Mouse (Mus musculus) G1E (cell line): ENCODE measurements around the gene Cdcp2. TPM values are rescaled to one million over a fixed set of nuclear protein-coding genes. Genes with fewer than 3 reads are reported as not detected.
"Not testable (repeated sequence)": the region's sequence is repeated elsewhere in the genome, so short reads cannot be mapped to it uniquely, and the experiment has no call there.

ENCODE experiments used
- ATAC-seq: 2 replicates; pipeline ENCODE4 v1.8.0; 2016; ENCODE audit warnings: mild to moderate bottlenecking; ENCODE audit not compliant: insufficient number of reproducible peaks, poor library complexity, low FRiP score, severe bottlenecking; ENCODE audit errors: extremely low read depth
- DNase-seq: peaks from one replicate; pipeline ENCODE4 v3.0.0; 2012; ENCODE audit warnings: low spot score
- H3K27me3 ChIP-seq: 2 replicates; pipeline ENCODE4 v1.6.1; 2012; ENCODE audit warnings: mild to moderate bottlenecking, low read length, inconsistent platforms; ENCODE audit not compliant: insufficient read depth
- H3K36me3 ChIP-seq: replicated peaks from 2 replicates; pipeline ENCODE3; 2012; ENCODE audit warnings: mild to moderate bottlenecking, inconsistent platforms
- H3K4me1 ChIP-seq: 2 replicates; pipeline ENCODE4 v1.6.1; 2012; ENCODE audit warnings: low read depth, low read length, inconsistent platforms, mixed read lengths; ENCODE audit not compliant: insufficient read depth
- H3K4me3 ChIP-seq: 2 replicates; pipeline ENCODE4 v1.5.1; 2012; ENCODE audit warnings: low read depth, mild to moderate bottlenecking, inconsistent platforms, low read length, moderate library complexity, mixed read lengths
- H3K9me3 ChIP-seq: replicated peaks from 2 replicates; pipeline ENCODE4 v1.6.1; 2012; ENCODE audit warnings: inconsistent platforms
- CTCF ChIP-seq: IDR thresholded peaks from 2 replicates; pipeline ENCODE4 v1.5.1; 2012; ENCODE audit warnings: low read depth, low read length, inconsistent platforms, mixed read lengths
- GATA1 ChIP-seq: IDR thresholded peaks from 2 replicates; pipeline ENCODE4 v1.6.1; 2012; ENCODE audit warnings: borderline replicate concordance, low read length, inconsistent platforms, mixed read lengths
- GATA2 ChIP-seq: IDR thresholded peaks from 2 replicates; pipeline ENCODE4 v1.6.1; 2012; ENCODE audit warnings: low read depth, low read length, inconsistent platforms, borderline replicate concordance
- POLR2AphosphoS5 ChIP-seq: IDR thresholded peaks from 2 replicates; pipeline ENCODE4 v1.6.1; 2012; ENCODE audit warnings: low read depth, low read length, inconsistent platforms; ENCODE audit not compliant: insufficient replicate concordance
- TAL1 ChIP-seq: conservative IDR thresholded peaks from 2 replicates; pipeline ENCODE4 v1.6.1; 2012; ENCODE audit warnings: low read depth, low read length, inconsistent platforms, mixed read lengths
- polyA plus RNA-seq: library from polyadenylated mRNA; stranded (reverse); fragments of >175 nt; gene quantifications from 2 replicates; pipeline ENCODE4 v1.2.3, GENCODE M21; 2012
- total RNA-seq, 2 experiments: library from RNA; stranded (forward) in 1 of 2; stranded (reverse) in 1 of 2; fragments of 200-1000 nt in 1 of 2; fragments of >200 nt in 1 of 2; fragmentation: Nextera tagmentation in 1 of 2; gene quantifications; 2 replicates each; pipeline ENCODE4 v1.2.3; 2014 to 2017

The Cdcp2 gene
- total and polyA plus RNA-seq, 3 experiments, result 0.11 TPM; not detected in 2

DNA sequence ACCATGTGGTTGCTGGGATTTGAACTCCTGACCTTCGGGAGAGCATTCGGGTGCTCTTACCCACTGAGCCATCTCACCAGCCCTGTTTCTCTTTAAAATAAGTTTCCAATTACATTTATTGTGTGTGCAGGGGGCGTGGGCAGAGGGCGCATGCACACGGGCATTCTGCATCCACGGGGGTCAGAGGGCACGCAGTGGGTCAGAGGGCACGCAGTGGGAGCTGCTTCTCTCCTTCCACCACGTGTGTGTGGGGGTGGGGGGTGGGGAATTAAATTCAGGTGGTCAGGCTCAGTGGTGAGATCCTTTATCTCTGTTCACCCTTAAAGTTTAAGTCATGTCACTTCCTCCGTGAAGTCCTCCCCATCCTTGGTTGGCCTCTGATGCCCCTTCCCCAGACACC is 1.7 kb downstream of the Cdcp2 start:
- TF ChIP-seq TAL1 (no peak), GATA1 (no peak), POLR2AphosphoS5 (no peak), GATA2 (no peak), CTCF (no peak)
- Histone ChIP-seq H3K36me3 (no peaks in the 10 kb centered on the region), H3K9me3 (no peaks in the 10 kb centered on the region), H3K4me1 (no peaks in the 10 kb centered on the region), H3K27me3 (peaks cover 51% of the 10 kb centered on the region), H3K4me3 (no peak overlapping the region)
- ATAC-seq, result no peak
- no peak for DNase-seq

DNA sequence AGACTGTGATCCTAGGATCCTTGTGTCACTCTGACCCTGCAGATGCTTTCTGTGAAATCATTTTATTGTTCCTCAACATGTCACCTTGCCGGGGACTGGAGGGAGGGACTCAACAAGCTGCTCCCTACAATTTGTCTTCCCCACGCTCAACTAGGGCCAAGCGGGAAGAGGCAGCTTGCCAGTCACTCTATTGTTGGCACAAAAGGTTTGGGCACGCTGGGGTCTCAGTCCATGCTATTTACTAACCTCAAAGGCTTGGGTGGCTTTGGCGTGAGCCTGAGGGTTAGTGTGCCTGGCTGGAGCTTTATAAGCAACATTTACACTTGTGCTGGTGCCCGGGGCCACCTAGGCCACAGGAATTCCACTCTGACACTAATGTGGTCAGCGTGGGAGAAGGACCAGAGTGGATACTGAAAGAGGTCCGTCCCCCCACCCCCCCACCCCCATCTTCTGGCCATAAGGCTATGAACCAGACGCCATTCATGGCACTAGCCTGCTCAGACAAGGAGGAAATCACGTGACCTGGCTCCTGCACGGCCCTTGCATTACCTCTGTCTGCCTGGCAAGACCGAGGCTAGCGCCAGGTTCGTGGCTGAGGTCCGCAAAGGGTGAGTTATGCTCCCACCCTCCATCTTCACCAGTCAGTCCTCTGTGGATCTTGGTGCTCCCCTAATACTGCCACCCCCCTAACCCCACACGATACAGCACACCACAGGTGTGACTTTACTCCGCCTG is 2.3 kb downstream of the Cdcp2 start:
- H3K27me3 ChIP-seq, result peaks cover 49% of the 10 kb centered on the region
- DNase-seq (no peak), ATAC-seq (no peak)
- H3K4me3 ChIP-seq, result no peak overlapping the region
- no peak for TF ChIP-seq CTCF
- no peak for TF ChIP-seq TAL1
- TF ChIP-seq GATA2, result no peak
- TF ChIP-seq GATA1, result no peak
- TF ChIP-seq POLR2AphosphoS5, result no peak
- H3K9me3 ChIP-seq, result no peaks in the 10 kb centered on the region
- no peaks in the 10 kb centered on the region for H3K36me3 ChIP-seq
- no peaks in the 10 kb centered on the region for H3K4me1 ChIP-seq

DNA sequence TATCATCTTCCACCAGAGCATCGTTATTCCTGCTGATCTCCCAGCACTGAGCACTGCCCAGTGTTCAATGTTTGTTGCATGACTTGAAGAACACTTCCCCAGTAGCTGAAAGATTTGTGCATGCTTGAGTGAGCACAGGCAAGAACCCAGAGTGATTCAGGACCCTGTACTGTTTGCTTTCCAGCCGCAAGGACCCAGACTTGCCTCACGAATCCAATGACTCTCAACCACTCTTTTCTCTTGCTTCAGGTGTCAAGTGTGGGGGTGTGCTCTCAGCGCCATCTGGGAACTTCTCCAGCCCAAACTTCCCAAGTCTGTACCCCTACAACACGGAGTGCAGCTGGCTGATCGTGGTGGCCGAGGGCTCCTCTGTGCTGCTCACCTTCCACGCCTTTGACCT is 5.5 kb downstream of the Cdcp2 start:
- peaks cover 55% of the 10 kb centered on the region for H3K27me3 ChIP-seq
- ATAC-seq (no peak), DNase-seq (no peak)
- no peak overlapping the region for H3K4me3 ChIP-seq
- H3K36me3 ChIP-seq, result no peaks in the 10 kb centered on the region
- H3K4me1 ChIP-seq, result no peaks in the 10 kb centered on the region
- H3K9me3 ChIP-seq, result no peaks in the 10 kb centered on the region
- TF ChIP-seq GATA1 (no peak), POLR2AphosphoS5 (no peak), TAL1 (no peak), GATA2 (no peak), CTCF (no peak)

DNA sequence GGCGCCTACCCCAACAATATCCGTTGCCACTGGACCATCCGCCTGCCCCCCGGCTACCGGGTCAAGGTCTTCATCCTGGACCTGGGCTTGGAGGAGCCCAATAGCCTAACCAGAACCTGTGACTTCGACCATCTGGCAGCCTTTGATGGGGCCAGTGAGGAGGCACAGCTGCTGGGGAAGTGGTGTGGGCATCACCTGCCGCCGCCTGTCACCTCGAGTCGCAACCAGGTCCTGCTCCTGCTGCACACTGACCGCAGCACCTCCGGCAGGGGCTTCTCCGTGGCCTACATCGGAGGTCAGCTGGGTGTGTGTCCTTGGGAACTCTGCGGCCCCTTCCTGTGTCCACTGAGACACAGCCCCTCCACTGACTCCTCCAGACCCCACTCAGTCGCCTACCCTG is 10.1 kb downstream of the Cdcp2 start:
- H3K27me3 ChIP-seq, result peaks cover 72% of the 10 kb centered on the region
- no peaks in the 10 kb centered on the region for H3K4me1 ChIP-seq
- H3K4me3 ChIP-seq, result no peak overlapping the region
- DNase-seq (no peak), ATAC-seq (no peak)
- H3K36me3 ChIP-seq, result no peaks in the 10 kb centered on the region
- TF ChIP-seq GATA2 (no peak), POLR2AphosphoS5 (no peak), CTCF (no peak), GATA1 (no peak)
- no peaks in the 10 kb centered on the region for H3K9me3 ChIP-seq

DNA sequence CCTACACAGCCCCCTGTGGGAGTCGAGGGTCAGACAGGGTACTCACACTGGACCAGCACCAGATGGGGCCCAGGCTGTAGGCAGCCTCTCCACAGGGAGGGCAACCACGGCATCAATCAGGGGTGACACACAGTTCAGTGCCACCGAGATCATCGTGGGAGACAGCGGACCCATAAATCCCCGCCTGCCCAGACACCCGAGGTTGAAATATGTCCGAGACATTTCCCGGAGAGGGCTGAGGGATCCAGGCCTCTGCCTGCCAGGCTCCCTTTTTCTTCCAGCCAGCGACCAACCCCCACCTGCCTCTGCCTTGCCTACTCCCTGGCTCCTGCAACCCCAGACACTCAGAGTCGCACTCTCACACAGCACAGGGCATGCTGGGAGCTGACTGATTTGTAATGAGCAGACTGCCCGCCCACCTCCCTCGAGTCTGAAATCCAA is 11.6 kb downstream of the Cdcp2 start:
- H3K9me3 ChIP-seq, result no peaks in the 10 kb centered on the region
- no peaks in the 10 kb centered on the region for H3K4me1 ChIP-seq
- H3K4me3 ChIP-seq, result no peak overlapping the region
- TF ChIP-seq POLR2AphosphoS5, result no peak
- TF ChIP-seq GATA2, result no peak
- no peak for TF ChIP-seq GATA1
- no peak for TF ChIP-seq CTCF
- no peak for TF ChIP-seq TAL1
- peaks cover 68% of the 10 kb centered on the region for H3K27me3 ChIP-seq
- no peak for ATAC-seq
- H3K36me3 ChIP-seq, result no peaks in the 10 kb centered on the region
- DNase-seq, result no peak

DNA sequence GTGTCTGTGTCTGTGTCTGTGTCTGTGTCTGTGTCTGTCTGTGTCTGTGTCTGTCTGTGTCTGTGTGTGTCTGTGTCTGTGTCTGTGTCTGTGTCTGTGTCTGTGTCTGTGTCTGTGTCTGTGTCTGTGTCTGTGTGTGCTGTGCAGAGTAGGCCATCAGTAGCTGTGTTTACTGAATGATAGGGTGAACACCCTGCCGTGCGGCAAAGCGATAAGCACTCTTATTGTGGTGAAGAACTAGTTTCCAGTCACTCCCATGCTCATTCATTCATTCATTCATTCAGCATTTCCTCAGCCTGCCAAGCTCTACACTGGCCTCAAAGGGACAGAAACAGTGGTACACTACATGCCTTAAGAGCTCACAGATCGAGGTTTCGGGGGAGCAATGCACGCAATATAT is 12.5 kb downstream of the Cdcp2 start:
- DNase-seq, H3K9me3 ChIP-seq, ATAC-seq, H3K4me1 ChIP-seq, H3K36me3 ChIP-seq, H3K4me3 ChIP-seq: not testable (repeated sequence)
- H3K27me3 ChIP-seq, result peaks cover 69% of the 10 kb centered on the region

DNA sequence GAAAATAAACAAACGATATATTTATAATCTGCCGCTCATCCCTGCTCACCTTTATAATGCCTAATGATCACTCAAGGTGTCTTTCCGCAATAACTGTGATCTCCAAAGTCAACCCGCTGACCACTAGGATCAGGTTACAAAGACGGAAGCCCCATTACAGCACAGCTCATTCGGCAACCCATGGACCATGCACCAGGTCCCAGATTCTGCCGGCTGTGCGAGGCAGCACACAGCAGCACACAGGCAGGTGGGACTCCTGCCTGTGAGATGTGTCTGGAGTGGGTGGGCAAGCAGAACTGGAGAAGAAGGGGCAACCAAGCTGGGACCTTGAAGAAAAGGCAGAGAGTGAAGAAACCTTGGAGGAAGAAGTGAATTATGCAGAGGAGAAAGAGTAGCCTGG is 17.6 kb downstream of the Cdcp2 start:
- Histone ChIP-seq H3K4me1 (no peaks in the 10 kb centered on the region), H3K4me3 (no peak overlapping the region), H3K36me3 (no peaks in the 10 kb centered on the region), H3K27me3 (peaks cover 68% of the 10 kb centered on the region), H3K9me3 (no peaks in the 10 kb centered on the region)
- ATAC-seq, result no peak
- TF ChIP-seq GATA2, result no peak
- no peak for TF ChIP-seq GATA1
- no peak for TF ChIP-seq TAL1
- no peak for TF ChIP-seq CTCF
- DNase-seq, result no peak
